Mouse (Mus musculus) hindbrain, embryonic 16.5 days (tissue): ENCODE data around the gene Olig3. TPM values are rescaled to one million over a fixed set of nuclear protein-coding genes. Genes with fewer than 3 reads are reported as not detected.

Source experiments
- ATAC-seq: fragments of 200-750 bp; cut with Nextera tagmentation; 2 replicates; pipeline ENCODE4 v1.8.0; 2017; ENCODE audit warnings: moderate TSS enrichment, moderate library complexity
- H3K27ac ChIP-seq: fragments of 300-500 bp; sonication (generic); 2 replicates; pipeline ENCODE4 v1.5.1; 2014; ENCODE audit warnings: low read depth, mild to moderate bottlenecking, control low read depth, low read length, moderate library complexity
- H3K27me3 ChIP-seq: fragments of 300-500 bp; sonication (generic); replicated peaks from 2 replicates; pipeline ENCODE4 v1.6.1; 2014; ENCODE audit warnings: low read length; ENCODE audit not compliant: control insufficient read depth, insufficient read depth
- H3K36me3 ChIP-seq: fragments of 300-500 bp; sonication (generic); 2 replicates; pipeline ENCODE4 v1.6.1; 2014; ENCODE audit warnings: mild to moderate bottlenecking, low read length, moderate library complexity, mixed read lengths; ENCODE audit not compliant: control insufficient read depth, insufficient read depth
- H3K4me1 ChIP-seq: fragments of 300-500 bp; sonication (generic); 2 replicates; pipeline ENCODE4 v1.6.1; 2014; ENCODE audit warnings: low read depth, low read length; ENCODE audit not compliant: control insufficient read depth, insufficient read depth
- H3K4me2 ChIP-seq: fragments of 300-500 bp; sonication (generic); 2 replicates; pipeline ENCODE4 v1.6.1; 2014; ENCODE audit warnings: mild to moderate bottlenecking, low read length, control low read depth, moderate library complexity
- H3K4me3 ChIP-seq: fragments of 300-500 bp; sonication (generic); 2 replicates; pipeline ENCODE4 v1.5.1; 2014; ENCODE audit warnings: mild to moderate bottlenecking, low read length, control low read depth, moderate library complexity
- H3K9ac ChIP-seq: fragments of 300-500 bp; sonication (generic); 2 replicates; pipeline ENCODE4 v1.6.1; 2014; ENCODE audit warnings: low read depth, mild to moderate bottlenecking, control low read depth, low read length, moderate library complexity
- H3K9me3 ChIP-seq: fragments of 300-500 bp; sonication (generic); 2 replicates; pipeline ENCODE4 v1.6.1; 2014; ENCODE audit warnings: mild to moderate bottlenecking, low read length, moderate library complexity; ENCODE audit not compliant: control insufficient read depth
- WGBS: fragments of 180-500 bp; shearing (Covaris S2); extraction: QIAGEN DNeasy Blood & Tissue Kit; methylation state at CpG from one replicate; pipeline ENCODE4 v1.1.7; 2014; 5-methylcytosine and 5-hydroxymethylcytosine counted together
- polyA plus RNA-seq: library from polyadenylated mRNA; unstranded; fragments of >200 nt; fragmentation: Nextera tagmentation; extraction: Ambion mirVana; gene quantifications from 2 replicates; pipeline ENCODE4 v1.2.1, GENCODE M21; 2015

The Olig3 gene
- polyA plus RNA-seq = 5.0 and 6.7 TPM in 2 replicates

DNA sequence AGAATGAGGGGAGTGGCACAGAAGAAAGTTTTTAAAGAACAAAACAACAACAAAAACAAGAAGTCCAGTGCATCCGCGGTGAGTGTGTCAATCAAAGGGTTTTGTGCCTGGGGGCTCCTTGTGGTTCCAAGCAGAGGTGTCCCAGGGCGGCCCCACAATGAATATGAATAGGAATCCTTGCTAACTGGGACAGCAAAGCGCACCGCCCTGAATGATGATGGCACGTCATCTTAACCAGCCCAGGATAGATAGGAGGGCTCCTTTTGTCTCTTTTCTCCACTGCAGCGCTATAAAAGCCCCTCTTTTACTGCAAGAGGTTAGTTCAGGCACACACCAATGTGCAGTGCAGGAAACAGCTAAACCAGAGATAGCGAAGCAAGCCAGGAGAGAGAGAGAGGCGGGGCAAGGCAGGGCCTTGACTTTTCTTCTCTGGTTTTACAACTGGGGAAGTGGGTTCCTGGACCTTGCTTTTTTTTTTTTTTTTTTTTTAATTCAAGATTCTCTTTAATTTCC, at the start of gene Olig3:
Olig3 (plus strand) TSS at position 463 of the 513 bp plus-strand sequence.
- H3K9me3 ChIP-seq = no peaks in the 10 kb centered on the region
- peak within 1 kb of the TSS; percentile 35 for H3K4me3 ChIP-seq
- no peak within 1 kb of the TSS for H3K27ac ChIP-seq
- H3K27me3 ChIP-seq = peaks cover 63% of the 10 kb centered on the region
- H3K9ac ChIP-seq = peak within 1 kb of the TSS; percentile 32
- ATAC-seq = no peak
- WGBS = 5% methylated on average over 9 of the region's 9 CpGs
- peaks cover 7% of the 10 kb centered on the region for H3K4me1 ChIP-seq
- H3K4me2 ChIP-seq = peak within 1 kb of the TSS; percentile 43
- H3K36me3 ChIP-seq = no peaks in the 10 kb centered on the region

DNA sequence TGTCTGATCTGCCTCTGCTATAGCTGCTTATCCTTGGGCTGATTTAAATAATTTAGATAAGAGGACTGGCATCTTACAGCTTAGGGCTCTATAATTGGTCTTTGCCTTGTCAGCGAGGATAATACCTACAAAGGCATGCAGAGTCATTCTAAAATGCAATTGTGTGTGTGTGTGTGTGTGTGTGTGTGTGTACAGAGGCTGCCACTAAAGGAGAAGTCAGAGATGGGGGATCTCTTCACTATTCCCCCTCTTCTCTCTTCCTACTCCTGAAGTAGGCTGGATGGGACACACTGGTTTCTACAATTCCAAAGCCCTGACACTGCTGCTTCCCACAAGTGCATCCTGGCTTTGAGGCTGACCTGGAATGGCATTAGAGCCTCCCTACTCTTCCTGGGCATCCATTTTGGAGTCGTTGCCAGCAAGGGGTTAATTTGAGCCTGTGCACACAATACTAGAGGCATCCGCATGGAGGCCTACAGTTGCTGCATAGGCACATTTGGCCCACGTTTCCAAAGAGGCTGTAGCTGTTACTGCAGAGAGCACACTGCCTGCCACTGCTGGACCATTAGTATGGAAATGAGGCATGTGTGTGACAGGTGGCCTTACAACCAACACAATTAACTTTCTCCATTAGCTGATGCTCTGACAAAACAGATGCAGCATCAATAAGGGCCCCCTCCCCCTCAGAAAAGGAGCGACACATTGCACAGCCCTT, 46.5 kb upstream of the Olig3 start:
- Histone ChIP-seq H3K36me3 (no peaks in the 10 kb centered on the region), H3K27ac (no peak overlapping the region), H3K4me2 (peak overlapping the region; percentile 29; the same call in 1 of the 2 replicates), H3K9ac (no peak overlapping the region; the same call in 1 of the 2 replicates), H3K27me3 (peaks cover under 1% of the 10 kb centered on the region; the same call in 1 of the 2 replicates), H3K9me3 (no peaks in the 10 kb centered on the region), H3K4me3 (no peak overlapping the region), H3K4me1 (peaks cover 7% of the 10 kb centered on the region)
- peak; percentile 93 for ATAC-seq
- 10% methylated on average over 5 of the region's 5 CpGs for WGBS

- Histone ChIP-seq H3K4me2 (peak overlapping the region; percentile 29; the same call in 1 of the 2 replicates), H3K27me3 (peaks cover 2% of the 10 kb centered on the region; the same call in 1 of the 2 replicates), H3K9me3 (no peaks in the 10 kb centered on the region), H3K4me3 (no peak overlapping the region), H3K4me1 (peaks cover 7% of the 10 kb centered on the region), H3K9ac (no peak overlapping the region), H3K27ac (no peak overlapping the region), H3K36me3 (no peaks in the 10 kb centered on the region)
- 5% methylated on average over 5 of the region's 5 CpGs for WGBS
- no peak for ATAC-seq
These were observed 45.9 kb upstream of the Olig3 start for GRCm38 (mm10) chr10:19310471-19310870.

- 47% methylated on average over 19 of the region's 19 CpGs for WGBS
- no peak overlapping the region for H3K4me3 ChIP-seq
- H3K27me3 ChIP-seq = peaks cover 14% of the 10 kb centered on the region
- H3K9ac ChIP-seq = no peak overlapping the region
- H3K9me3 ChIP-seq = no peaks in the 10 kb centered on the region
- no peaks in the 10 kb centered on the region for H3K36me3 ChIP-seq
- no peaks in the 10 kb centered on the region for H3K4me1 ChIP-seq
- no peak overlapping the region for H3K27ac ChIP-seq
- ATAC-seq = peak; percentile 56; the same call in 1 of the 2 replicates
- no peak overlapping the region for H3K4me2 ChIP-seq
These were observed 38.1 kb upstream of the Olig3 start for GRCm38 (mm10) chr10:19317962-19318812.

DNA sequence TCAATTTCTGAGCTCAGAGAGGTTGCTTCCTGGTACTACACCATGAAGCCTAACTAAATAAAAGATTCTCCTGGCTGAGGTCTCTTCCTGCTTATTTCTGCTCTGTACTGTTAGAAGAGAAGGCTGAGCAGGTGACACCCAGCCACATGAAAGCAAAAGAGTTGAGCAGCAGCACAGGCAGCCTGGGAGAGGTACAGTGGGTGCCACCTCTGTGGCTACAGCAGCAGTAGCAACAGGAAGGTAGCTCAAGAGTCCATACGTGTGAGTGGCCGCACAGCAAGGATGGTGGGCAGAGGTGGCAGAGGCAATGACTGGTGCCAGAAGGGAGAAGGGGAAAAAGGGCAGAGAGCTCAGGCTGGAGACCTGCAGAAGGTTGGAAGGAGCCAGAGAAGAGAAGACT, 34.6 kb upstream of the Olig3 start:
- Histone ChIP-seq H3K27me3 (peaks cover 12% of the 10 kb centered on the region), H3K9ac (no peak overlapping the region), H3K4me3 (no peak overlapping the region), H3K4me1 (no peaks in the 10 kb centered on the region), H3K27ac (no peak overlapping the region), H3K4me2 (no peak overlapping the region), H3K36me3 (no peaks in the 10 kb centered on the region), H3K9me3 (no peaks in the 10 kb centered on the region)
- no peak for ATAC-seq
- WGBS = 89% methylated on average over 2 of the region's 2 CpGs

DNA sequence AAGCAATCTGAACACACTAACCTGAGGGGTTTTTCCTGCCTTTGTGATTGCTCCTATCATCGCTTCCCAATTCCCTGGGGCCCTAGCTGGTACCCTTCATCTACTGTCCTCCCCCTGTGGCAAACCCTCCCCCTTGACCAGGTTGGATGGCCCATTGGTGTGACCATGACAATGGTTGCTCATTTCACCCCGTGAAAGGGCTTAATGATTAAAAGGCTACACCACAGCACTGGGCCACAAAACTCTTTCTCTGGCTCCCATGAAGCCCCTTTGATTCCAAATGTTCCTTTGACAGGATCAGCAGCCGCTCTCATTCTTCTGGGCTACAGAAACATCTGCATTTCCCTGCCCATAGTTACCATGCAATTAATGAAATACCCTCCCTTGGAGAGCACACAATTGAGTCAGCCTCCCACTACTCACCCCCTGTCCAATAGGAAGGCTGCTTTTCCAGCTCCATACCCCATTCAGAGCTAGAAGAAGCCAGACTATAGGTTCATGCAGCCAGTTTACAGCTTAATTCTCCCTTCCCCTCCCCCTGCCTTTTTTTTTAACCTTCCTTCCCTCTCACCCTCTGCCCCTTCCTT, 27.0 kb upstream of the Olig3 start:
- H3K36me3 ChIP-seq = no peaks in the 10 kb centered on the region
- no peak overlapping the region for H3K4me3 ChIP-seq
- H3K9ac ChIP-seq = no peak overlapping the region
- no peak overlapping the region for H3K27ac ChIP-seq
- no peaks in the 10 kb centered on the region for H3K9me3 ChIP-seq
- H3K4me2 ChIP-seq = no peak overlapping the region
- H3K4me1 ChIP-seq = no peaks in the 10 kb centered on the region
- no peak for ATAC-seq
- 8% methylated on average over 3 of the region's 3 CpGs for WGBS
- peaks cover 5% of the 10 kb centered on the region for H3K27me3 ChIP-seq

DNA sequence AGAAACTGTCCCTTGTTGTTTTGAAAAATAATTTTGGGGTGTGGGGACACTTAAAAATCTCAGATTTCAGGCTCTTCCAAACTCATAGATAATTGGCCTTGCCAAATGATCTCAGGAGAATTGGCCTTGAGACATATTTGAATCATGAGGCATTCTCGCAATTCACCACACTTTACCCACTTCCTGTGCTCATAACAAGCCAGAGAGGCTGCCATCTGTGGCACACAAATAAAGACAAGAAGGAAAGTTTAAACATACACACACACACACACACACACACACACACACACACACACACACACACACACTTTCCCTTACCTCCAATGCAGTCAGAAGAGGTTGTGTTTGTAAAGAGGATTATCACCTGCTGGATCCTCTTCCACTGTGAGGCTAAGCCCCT, 22.9 kb upstream of the Olig3 start:
- Histone ChIP-seq H3K4me3 (no peak overlapping the region), H3K36me3 (no peaks in the 10 kb centered on the region), H3K4me1 (no peaks in the 10 kb centered on the region), H3K27ac (no peak overlapping the region), H3K9me3 (no peaks in the 10 kb centered on the region), H3K4me2 (no peak overlapping the region), H3K9ac (no peak overlapping the region), H3K27me3 (peaks cover 3% of the 10 kb centered on the region)
- WGBS = 75% methylated on average over 1 of the region's 1 CpGs
- ATAC-seq = no peak

DNA sequence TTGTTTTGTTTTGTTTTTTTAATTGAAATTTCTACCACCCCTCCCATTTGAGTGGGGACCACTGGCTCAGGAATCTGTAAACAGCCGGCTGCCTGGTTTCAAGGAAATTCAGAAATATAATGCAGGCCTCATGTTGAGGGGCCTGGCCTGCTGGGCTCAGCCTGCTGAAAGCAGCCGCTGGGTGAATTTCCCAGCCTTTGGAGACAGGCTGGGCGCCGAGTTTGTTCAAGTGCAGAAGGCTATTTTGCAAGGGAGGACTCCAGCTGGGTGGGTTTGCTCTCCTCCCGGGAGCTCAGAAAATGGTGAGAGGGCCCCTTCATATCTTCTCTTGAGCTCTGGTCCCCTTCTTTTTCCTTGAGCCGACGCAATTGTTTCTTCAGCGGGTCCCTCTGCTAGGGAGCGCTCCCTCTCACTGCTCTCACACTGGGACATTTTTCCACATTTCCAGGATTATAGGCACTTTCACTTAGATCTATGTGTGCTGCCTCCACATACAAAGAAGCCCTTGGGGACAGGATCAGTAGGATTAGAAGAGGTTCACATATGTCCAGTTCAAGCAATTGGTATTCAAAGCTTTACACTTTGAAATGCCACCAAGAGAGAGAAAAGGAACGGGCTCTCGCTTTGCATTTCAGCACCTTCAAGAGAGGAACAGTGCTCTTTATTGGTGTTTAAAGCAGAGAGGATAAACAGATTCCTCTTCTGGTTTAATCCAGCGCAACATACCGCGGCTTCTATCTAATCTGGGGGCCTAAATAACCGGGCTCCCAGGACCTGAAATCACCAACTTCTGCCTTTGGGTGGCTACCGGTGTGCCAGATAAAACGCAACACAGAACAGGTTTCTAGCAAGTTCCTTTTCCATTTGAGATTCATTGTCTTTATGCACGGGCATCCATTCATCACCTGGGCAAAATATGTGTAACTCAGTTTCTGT, 17.4 kb upstream of the Olig3 start:
- ATAC-seq = no peak
- Histone ChIP-seq H3K27me3 (peaks cover 12% of the 10 kb centered on the region; the same call in 1 of the 2 replicates), H3K4me1 (no peaks in the 10 kb centered on the region; the same call in 1 of the 2 replicates), H3K27ac (no peak overlapping the region), H3K4me2 (no peak overlapping the region), H3K4me3 (no peak overlapping the region), H3K9me3 (no peaks in the 10 kb centered on the region), H3K36me3 (no peaks in the 10 kb centered on the region), H3K9ac (no peak overlapping the region)
- WGBS = 12% methylated on average over 18 of the region's 18 CpGs
